Mouse (Mus musculus) stomach, embryonic 16.5 days (tissue): Measurements from ENCODE around the gene Galns. TPM values are rescaled to one million over a fixed set of nuclear protein-coding genes. Genes with fewer than 3 reads are reported as not detected.
A peak's percentile ranks its signal among the peaks of the same experiment; 100 is the strongest.

Experiments
- ATAC-seq: fragments of 200-750 bp; cut with Nextera tagmentation; 2 replicates; pipeline ENCODE4 v1.8.0; 2017; ENCODE audit warnings: moderate number of reproducible peaks, moderate TSS enrichment; ENCODE audit not compliant: insufficient read depth, low FRiP score
- H3K27ac ChIP-seq: fragments of 300-500 bp; sonication (generic); 2 replicates; pipeline ENCODE4 v1.5.1; 2014; ENCODE audit warnings: low read length
- H3K27me3 ChIP-seq: fragments of 300-500 bp; sonication (generic); 2 replicates; pipeline ENCODE4 v1.6.1; 2014; ENCODE audit warnings: low read length, control low read depth, mixed read lengths; ENCODE audit not compliant: control insufficient read depth, insufficient read depth
- H3K36me3 ChIP-seq: fragments of 300-500 bp; sonication (generic); 2 replicates; pipeline ENCODE4 v1.6.1; 2014; ENCODE audit warnings: low read length; ENCODE audit not compliant: control insufficient read depth, insufficient read depth
- H3K4me1 ChIP-seq: fragments of 300-500 bp; sonication (generic); 2 replicates; pipeline ENCODE4 v1.6.1; 2014; ENCODE audit warnings: low read length, control low read depth, mixed read lengths; ENCODE audit not compliant: control insufficient read depth, insufficient read depth
- H3K4me2 ChIP-seq: fragments of 300-500 bp; sonication (generic); 2 replicates; pipeline ENCODE4 v1.6.1; 2014; ENCODE audit warnings: low read depth, low read length, mixed read lengths
- H3K4me3 ChIP-seq: fragments of 300-500 bp; sonication (generic); replicated peaks from 2 replicates; pipeline ENCODE4 v1.5.1; 2014; ENCODE audit warnings: mild to moderate bottlenecking, low read length
- H3K9ac ChIP-seq: fragments of 300-500 bp; sonication (generic); 2 replicates; pipeline ENCODE4 v1.6.1; 2014; ENCODE audit warnings: low read length
- H3K9me3 ChIP-seq: fragments of 300-500 bp; sonication (generic); replicated peaks from 2 replicates; pipeline ENCODE4 v1.6.1; 2016; ENCODE audit warnings: low read length, control low read depth; ENCODE audit not compliant: control insufficient read depth
- WGBS: fragments of 180-500 bp; shearing (Covaris S2); extraction: QIAGEN DNeasy Blood & Tissue Kit; methylation state at CpG from one replicate; pipeline ENCODE4 v1.1.7; 2014; 5-methylcytosine and 5-hydroxymethylcytosine counted together
- polyA plus RNA-seq: library from polyadenylated mRNA; unstranded; fragments of >200 nt; fragmentation: Nextera tagmentation; extraction: Ambion mirVana; gene quantifications from 2 replicates; pipeline ENCODE4 v1.2.1, GENCODE M21; 2015

The Galns gene
- polyA plus RNA-seq, 1 experiment from 2014 or later, result 14.8 TPM

DNA sequence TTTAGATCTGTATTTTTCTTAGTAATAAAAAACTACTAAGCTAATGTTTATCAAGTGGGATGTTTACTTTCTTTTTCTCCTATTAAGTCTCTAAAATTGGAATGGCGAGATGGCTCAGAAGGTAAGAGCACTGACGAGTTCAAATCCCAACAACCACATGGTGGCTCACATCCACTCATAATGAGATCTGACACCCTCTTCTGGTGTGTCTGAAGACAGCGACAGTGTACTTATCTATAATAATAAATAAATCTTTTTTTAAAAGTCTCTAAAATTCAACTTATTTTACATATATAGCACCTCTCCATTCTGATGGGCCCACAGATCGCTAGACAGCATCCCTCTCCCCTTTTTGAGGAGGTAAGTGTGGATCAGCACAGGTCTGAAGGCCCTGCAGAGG lies 1.1 kb downstream of the Galns start:
- H3K27ac ChIP-seq, result no peak overlapping the region
- no peak overlapping the region for H3K4me3 ChIP-seq
- no peaks in the 10 kb centered on the region for H3K36me3 ChIP-seq
- no peak overlapping the region; the same call in 1 of the 2 replicates for H3K9ac ChIP-seq
- H3K4me1 ChIP-seq, result peaks cover 13% of the 10 kb centered on the region; the same call in 1 of the 2 replicates
- peak overlapping the region; percentile 66; the same call in 1 of the 2 replicates for H3K4me2 ChIP-seq
- ATAC-seq, result no peak
- H3K27me3 ChIP-seq, result no peaks in the 10 kb centered on the region
- 53% methylated on average over 4 of the region's 4 CpGs for WGBS
- no peaks in the 10 kb centered on the region for H3K9me3 ChIP-seq

DNA sequence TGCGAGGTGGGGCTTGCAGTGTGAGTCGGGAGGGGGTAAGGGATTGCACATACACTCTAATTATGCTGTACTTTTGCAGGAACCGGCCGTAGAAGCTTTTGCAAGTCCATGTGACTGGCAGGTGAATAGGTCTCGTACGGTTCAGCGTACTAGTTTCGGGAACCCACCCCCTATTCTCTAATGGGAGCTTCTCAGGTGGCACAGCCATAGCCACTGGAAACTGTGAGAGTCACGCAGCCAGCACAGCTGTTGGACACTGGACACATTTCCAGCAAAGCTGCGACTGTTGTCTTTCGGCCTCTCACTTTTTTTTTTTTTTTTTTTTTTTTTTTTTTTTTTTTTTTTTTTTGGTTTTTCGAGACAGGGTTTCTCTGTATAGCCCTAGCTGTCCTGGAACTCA lies 4.5 kb downstream of the Galns start:
- Histone ChIP-seq H3K9ac (no peak overlapping the region), H3K4me3 (no peak overlapping the region), H3K4me1 (peaks cover 8% of the 10 kb centered on the region; the same call in 1 of the 2 replicates), H3K36me3 (no peaks in the 10 kb centered on the region), H3K4me2 (no peak overlapping the region), H3K9me3 (no peaks in the 10 kb centered on the region), H3K27ac (no peak overlapping the region), H3K27me3 (no peaks in the 10 kb centered on the region)
- WGBS, result 81% methylated on average over 11 of the region's 12 CpGs
- ATAC-seq, result no peak

DNA sequence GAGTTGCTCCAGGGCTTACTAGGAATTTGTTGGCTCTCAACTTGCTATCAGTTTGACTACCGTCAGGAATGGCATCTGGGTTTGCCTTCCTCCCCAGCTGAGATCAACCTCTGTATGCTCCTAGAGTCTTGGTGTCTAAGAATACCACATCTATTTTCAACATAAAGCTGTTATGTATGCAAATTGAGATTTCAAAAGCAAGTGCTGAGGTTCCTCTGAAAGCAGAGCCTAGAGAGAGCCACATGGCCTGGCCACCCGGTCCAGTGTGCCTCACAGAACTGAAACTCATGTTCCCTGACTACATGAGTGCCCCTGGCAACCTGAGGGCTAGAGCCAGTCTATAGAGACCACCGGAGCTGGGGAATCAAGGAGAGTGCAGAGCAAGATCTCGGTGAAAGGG lies 5.9 kb downstream of the Galns start:
- no peaks in the 10 kb centered on the region for H3K36me3 ChIP-seq
- no peaks in the 10 kb centered on the region for H3K27me3 ChIP-seq
- no peaks in the 10 kb centered on the region for H3K9me3 ChIP-seq
- H3K4me2 ChIP-seq, result no peak overlapping the region
- H3K4me1 ChIP-seq, result peaks cover 3% of the 10 kb centered on the region; the same call in 1 of the 2 replicates
- WGBS, result 77% methylated on average over 4 of the region's 4 CpGs
- no peak overlapping the region for H3K9ac ChIP-seq
- ATAC-seq, result no peak
- no peak overlapping the region for H3K4me3 ChIP-seq
- no peak overlapping the region for H3K27ac ChIP-seq

DNA sequence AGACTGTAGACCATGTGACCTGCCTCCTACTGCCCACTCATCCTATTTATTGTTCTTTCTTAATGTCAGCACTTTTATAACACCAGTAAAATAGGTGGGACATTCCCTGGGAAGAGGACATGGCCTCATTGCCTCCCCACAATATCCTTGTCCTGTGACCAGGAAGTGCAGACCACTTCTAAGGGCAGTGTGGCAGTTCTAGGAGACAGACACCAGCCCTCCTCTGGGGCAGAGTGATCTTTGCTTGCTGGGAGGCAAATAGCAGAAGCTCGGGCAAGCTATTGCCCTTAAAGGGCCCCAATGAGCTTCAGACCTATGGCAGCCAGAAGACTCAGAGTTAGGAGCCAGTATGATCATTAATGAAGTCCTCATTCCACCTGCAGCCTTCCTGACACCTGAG lies 6.6 kb downstream of the Galns start:
- Histone ChIP-seq H3K4me2 (no peak overlapping the region), H3K9me3 (no peaks in the 10 kb centered on the region), H3K27ac (no peak overlapping the region), H3K4me1 (peaks cover 3% of the 10 kb centered on the region; the same call in 1 of the 2 replicates), H3K9ac (no peak overlapping the region), H3K36me3 (no peaks in the 10 kb centered on the region), H3K4me3 (no peak overlapping the region), H3K27me3 (no peaks in the 10 kb centered on the region)
- 59% methylated on average over 1 of the region's 1 CpGs for WGBS
- ATAC-seq, result no peak

DNA sequence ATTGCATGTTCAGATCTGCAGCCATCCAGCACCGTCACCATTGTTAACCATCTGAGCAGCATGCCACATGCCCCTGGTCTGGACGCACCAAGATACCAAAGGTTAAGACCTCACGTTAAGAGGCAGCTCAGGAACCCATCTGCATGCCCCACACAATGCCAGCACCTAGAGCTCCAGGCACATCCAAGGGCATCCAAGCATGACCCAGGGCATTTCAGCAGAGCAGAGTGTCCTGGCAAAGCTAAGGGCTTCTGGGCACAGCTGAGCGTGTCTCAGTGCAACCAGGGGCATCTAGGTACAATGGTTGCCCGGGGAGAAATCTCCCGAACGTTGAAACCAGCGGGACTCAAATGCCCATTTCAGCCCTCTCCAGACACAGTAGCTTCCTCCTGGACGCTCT lies 10.6 kb downstream of the Galns start:
- 94% methylated on average over 9 of the region's 9 CpGs for WGBS
- no peak overlapping the region for H3K4me3 ChIP-seq
- no peak overlapping the region for H3K9ac ChIP-seq
- no peak overlapping the region for H3K27ac ChIP-seq
- no peak for ATAC-seq
- no peak overlapping the region for H3K4me2 ChIP-seq
- no peaks in the 10 kb centered on the region for H3K36me3 ChIP-seq
- H3K9me3 ChIP-seq, result no peaks in the 10 kb centered on the region
- H3K27me3 ChIP-seq, result no peaks in the 10 kb centered on the region
- no peaks in the 10 kb centered on the region for H3K4me1 ChIP-seq

DNA sequence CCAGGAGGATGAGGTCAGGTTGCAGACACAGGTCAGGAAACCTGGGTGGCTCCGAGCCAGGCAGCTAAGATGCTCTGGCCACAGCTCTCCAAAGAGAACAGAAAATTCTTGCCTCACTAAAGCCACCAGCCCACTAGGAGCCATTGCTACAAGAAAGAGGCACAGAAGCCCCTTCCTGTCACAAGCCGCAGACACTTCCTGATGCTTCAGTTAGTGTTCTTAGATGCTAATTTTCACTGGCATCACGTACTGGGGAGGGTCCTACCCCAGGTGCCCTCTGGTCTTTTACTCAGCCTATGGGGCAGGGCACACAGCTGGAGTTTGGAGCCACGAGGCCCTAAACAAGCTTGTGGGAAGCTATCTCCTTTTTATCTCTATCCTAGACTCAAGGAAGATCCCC lies 15.2 kb downstream of the Galns start:
- H3K9me3 ChIP-seq, result no peaks in the 10 kb centered on the region
- H3K9ac ChIP-seq, result no peak overlapping the region
- no peaks in the 10 kb centered on the region for H3K4me1 ChIP-seq
- 60% methylated on average over 4 of the region's 4 CpGs for WGBS
- H3K27me3 ChIP-seq, result no peaks in the 10 kb centered on the region
- no peaks in the 10 kb centered on the region for H3K36me3 ChIP-seq
- H3K27ac ChIP-seq, result no peak overlapping the region
- ATAC-seq, result no peak
- H3K4me3 ChIP-seq, result no peak overlapping the region
- no peak overlapping the region for H3K4me2 ChIP-seq

DNA sequence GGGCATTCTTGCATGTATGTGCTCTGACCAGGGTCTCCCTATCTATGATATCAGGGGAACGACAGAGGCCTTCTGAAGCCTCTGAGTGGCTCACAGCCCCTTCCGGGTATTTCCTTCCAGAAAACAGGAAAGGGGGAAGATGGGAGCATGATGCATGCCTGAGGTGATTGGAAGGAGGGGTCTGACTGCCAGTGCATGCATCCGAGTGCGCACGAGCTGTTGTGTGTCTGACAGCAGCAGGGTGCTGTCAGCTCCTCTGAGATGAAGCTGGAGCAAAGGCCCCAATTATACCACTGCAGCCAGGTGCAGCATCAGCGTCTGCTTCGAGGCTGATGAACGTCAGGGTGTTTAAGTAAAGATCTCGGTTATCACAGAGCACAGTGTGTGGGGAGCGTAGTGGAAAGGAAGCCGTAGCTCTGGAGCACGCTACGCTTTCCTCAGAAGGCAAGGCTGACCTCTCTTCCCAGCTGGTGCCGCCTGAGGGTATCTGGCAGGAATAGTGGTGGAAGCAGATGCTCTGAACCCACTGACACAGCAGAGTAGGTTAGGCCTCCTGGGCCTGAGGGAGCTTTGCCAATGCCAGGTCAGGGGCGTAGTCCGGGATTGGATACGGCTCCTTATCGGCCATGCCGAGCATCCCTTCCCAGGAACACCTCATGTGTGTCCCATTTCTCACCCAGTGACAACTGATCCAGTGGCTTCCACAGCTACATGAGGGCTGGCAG lies 17.3 kb downstream of the Galns start:
- Histone ChIP-seq H3K9me3 (no peaks in the 10 kb centered on the region), H3K27ac (no peak overlapping the region), H3K4me2 (no peak overlapping the region), H3K27me3 (no peaks in the 10 kb centered on the region), H3K4me1 (no peaks in the 10 kb centered on the region), H3K9ac (no peak overlapping the region), H3K4me3 (no peak overlapping the region), H3K36me3 (no peaks in the 10 kb centered on the region)
- WGBS, result 80% methylated on average over 19 of the region's 19 CpGs
- no peak for ATAC-seq

DNA sequence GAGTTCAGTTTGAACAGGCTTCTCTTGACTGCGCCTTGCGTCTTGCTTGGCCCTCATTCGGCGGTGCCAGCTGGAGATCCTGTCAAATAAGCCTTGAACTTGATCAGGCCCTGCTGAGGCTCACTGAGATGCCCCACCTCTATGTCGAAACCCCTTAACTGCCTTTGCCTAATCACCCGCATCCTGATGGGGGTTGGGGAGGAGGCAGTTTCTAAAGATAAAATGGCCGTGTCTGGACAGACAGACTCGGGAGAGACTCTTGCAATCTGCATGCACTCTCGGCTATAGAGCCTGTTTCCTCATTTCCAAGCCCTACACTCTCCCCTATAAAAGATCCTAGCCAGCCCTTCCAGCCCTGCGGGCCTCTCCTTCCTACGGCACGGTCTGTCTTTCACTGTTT lies 18.0 kb downstream of the Galns start:
- 66% methylated on average over 12 of the region's 12 CpGs for WGBS
- H3K4me3 ChIP-seq, result no peak overlapping the region
- ATAC-seq, result no peak

DNA sequence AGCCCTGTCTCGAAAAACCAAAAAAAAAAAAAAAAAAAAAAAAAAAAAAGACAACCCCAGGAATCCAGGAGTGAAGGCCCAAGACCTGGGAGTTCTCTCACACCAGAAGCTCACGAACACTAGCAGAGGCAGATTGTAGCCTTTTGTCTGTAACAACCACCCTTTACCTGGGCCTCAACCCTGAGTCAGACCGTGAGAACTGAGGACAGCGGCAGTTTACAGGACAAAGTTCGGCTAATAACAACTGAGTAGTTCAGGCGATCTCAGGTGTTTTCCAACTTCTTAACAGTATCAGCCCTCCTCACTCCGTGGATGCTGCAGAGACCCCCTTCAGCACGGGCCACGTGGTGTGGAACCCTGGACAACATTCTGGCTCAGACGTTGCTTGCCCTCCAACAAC lies 24.5 kb downstream of the Galns start:
- Histone ChIP-seq H3K4me1 (no peaks in the 10 kb centered on the region; the same call in 1 of the 2 replicates), H3K4me3 (no peak overlapping the region), H3K27me3 (no peaks in the 10 kb centered on the region), H3K9me3 (no peaks in the 10 kb centered on the region), H3K36me3 (no peaks in the 10 kb centered on the region), H3K4me2 (no peak overlapping the region), H3K9ac (no peak overlapping the region), H3K27ac (no peak overlapping the region)
- 74% methylated on average over 10 of the region's 10 CpGs for WGBS
- no peak for ATAC-seq

More for the DNA sequence above, 18.0 kb downstream of the Galns start:
- H3K27ac ChIP-seq, result no peak overlapping the region
- no peaks in the 10 kb centered on the region for H3K27me3 ChIP-seq
- no peaks in the 10 kb centered on the region for H3K9me3 ChIP-seq
- H3K4me2 ChIP-seq, result no peak overlapping the region
- no peak overlapping the region for H3K9ac ChIP-seq
- H3K4me1 ChIP-seq, result no peaks in the 10 kb centered on the region
- no peaks in the 10 kb centered on the region for H3K36me3 ChIP-seq
